Mouse (Mus musculus): ENCODE measurements around the gene Nt5c.
A peak's percentile ranks its signal among the peaks of the same experiment; 100 is the strongest.
"Not testable (repeated sequence)": the region's sequence is repeated elsewhere in the genome, so short reads cannot be mapped to it uniquely, and the experiment has no call there.

Nt5c gene

GRCm38 (mm10) chr11:115464851-115465250 is 26.8 kb downstream of the Nt5c start:
- DNase-seq (ENCODE audit: low read depth): peak; percentile 44

- DNase-seq (ENCODE audit: low read depth): peak; percentile 52
Measured at GRCm38 (mm10) chr11:115463397-115463796, 28.3 kb downstream of the Nt5c start.

DNA sequence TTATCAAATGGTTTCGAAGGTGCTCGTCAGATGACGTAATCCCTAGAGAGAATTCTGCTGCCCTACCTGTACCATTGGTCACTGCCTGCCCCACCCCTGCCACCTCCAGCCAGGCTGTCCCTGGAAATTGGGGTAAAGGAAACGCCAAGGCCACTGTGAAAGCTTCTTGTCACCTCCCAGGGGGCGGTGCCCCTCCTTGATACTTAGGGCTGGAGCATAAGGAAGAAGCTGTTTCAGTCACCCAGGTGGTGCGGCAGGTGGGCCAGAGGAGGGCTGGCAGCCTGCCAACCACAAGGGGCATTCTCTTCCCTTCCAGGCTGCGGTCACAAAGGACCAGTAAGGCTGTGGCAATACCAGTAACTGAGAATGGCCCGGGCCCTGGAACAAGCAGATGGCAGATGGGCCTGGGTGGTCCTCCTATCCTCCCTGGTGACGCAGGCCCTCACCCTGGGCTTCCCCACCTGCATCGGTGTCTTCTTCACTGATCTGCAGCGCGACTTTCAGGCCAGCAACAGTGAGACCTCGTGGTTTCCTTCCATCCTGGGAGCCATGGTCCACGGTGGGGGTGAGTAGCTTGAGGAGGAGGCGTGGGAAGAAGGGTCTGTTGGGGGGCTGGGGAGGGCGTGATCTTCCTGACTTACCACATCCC is 29.3 kb downstream of the Nt5c start, which contains the start of gene Slc16a5:
TSS of gene Slc16a5 (plus strand) at position 232 of the 649 bp plus-strand sequence.
- no peak for DNase-seq (ENCODE audit: low read depth)

GRCm38 (mm10) chr11:115461846-115462242 is 29.8 kb downstream of the Nt5c start:
- peak; percentile 37 for DNase-seq (ENCODE audit: low read depth)

DNA sequence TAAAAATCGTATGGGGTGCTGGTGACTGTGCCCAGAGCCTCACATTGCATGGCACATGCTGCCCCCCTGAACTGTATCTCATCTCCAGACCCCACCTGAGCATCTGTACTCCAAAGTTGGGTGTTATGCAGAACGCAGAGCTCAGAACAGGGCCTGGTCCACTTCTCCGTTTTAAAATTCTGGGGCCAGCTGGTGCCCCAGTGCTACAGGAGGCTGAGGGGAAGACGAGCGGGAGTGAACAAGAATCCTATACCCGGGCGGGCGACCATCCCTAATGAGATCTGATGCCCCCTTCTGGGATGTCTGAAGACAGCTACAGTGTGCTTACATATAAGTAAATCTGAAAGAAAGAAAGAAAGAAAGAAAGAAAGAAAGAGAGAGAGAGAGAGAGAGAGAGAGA is 30.7 kb downstream of the Nt5c start:
- DNase-seq (ENCODE audit: low read depth): no peak

- no peak for DNase-seq (ENCODE audit: low read depth)
Measured at GRCm38 (mm10) chr11:115457405-115457804, 34.3 kb downstream of the Nt5c start.

GRCm38 (mm10) chr11:115456182-115456581 is 35.5 kb downstream of the Nt5c start:
- DNase-seq (ENCODE audit: low read depth): no peak

DNA sequence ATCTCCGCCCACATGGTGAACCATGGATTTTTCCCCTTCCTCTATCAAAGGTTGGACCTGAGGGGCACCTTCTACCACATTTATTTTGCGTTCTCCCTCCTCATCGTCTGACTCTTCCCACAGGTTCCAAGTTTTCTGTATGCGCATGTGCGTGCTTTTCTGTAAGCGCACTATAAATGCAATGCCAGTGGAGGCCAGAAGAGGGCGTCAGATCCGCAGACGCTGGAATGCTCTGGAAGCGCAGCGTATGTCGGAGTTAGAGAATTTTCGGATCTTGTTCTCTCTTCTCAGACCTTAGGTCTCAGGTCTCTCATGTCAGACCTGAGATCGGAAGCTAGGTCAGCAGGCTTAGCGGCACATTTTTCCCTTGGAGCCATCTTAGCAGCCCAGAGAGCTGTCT is 36.0 kb downstream of the Nt5c start:
- DNase-seq (ENCODE audit: low read depth): no peak

DNA sequence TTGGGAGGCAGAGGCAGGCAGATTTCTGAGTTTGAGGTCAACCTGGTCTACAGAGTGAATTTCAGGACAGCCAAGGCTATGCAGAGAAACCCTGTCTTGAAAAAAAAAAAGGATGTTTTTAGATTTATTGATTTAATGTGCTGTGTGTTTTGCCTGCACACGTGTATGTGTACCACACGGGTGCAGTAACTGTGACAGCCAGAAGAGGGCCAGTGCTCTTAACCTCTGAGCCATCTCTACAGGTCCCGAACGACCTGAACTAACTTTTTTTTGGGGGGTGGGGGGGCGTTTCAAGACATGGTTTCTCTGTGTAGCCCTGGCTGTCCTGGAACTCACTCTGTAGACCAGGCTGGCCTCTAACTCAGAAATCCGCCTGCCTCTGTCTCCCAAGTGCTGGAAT is 36.8 kb downstream of the Nt5c start:
- DNase-seq (ENCODE audit: low read depth): not testable (repeated sequence)

GRCm38 (mm10) chr11:115453306-115453705 is 38.4 kb downstream of the Nt5c start:
- DNase-seq (ENCODE audit: low read depth): no peak

- no peak for DNase-seq (ENCODE audit: low read depth)
Measured at GRCm38 (mm10) chr11:115452281-115452860, 39.3 kb downstream of the Nt5c start.

GRCm38 (mm10) chr11:115451781-115452241 is 39.9 kb downstream of the Nt5c start:
- peak; percentile 83 for DNase-seq (ENCODE audit: low read depth)

DNA sequence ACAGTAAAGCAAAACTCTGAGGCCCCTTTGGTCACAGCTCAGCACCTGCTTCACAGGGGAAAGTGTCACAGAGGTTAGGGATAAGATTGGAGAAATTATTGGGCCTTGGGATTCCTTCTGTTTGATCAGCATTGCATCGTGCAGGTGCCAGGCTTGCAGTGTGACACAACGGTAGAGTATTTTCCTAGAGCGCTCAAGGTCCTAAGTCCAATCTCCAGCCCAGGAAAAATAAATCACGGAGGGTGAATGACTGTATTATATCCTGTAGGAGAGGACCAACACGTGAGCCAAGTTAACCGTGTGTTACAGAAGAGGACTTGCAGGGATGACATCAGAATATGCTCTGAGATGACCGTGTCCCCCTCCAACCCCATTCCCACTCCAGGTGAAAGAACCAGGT is 41.5 kb downstream of the Nt5c start:
- DNase-seq (ENCODE audit: low read depth): no peak

DNA sequence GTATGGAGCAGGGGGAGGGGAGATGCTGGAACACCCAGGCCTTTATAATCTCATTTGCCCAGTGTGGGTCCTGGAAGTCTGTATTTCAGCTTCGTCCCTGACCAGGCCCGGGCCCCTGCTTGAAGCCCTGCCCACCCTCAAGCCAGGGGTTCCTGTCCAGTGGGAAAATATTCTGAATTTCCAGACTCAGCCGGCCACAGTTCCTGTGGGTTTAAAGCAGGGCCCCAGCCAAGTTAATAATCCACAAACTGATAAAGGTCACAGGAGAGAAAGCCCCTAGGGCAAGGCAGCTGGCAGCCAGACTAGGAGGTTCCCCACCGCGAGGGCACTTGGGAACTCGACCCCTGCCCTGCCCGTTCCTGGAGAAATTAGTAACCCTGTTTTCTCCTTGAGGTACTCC is 42.7 kb downstream of the Nt5c start:
- DNase-seq (ENCODE audit: low read depth): no peak

- no peak for DNase-seq (ENCODE audit: low read depth)
Measured at GRCm38 (mm10) chr11:115448075-115448474, 43.6 kb downstream of the Nt5c start.

DNA sequence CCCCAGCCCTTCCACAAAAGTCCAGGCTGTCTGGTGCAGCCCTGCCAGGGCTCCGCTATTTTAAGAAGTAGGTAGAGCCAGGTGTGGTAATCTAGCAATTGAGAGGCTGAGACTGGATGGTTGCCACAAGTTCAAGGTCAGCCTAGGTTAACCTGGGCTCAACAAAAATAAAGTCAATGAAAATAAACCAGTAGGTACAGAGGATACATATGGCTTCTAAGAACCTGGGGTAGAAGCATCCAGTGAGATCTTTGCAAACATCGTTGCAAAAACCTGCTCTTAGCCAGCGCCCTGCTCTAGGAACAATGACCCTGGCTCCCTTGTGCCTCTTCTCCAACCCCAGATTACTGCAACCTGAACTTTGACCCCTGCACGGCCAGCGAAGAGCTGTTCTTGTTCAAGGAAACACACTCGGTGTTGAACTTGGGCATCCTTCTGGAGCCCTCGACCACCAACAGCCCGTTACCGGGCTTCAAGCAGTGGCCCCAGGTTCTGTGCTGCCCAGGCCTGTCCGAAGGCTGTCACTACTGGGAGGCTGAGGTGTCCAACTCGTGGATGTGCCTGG is 44.3 kb downstream of the Nt5c start:
- DNase-seq (ENCODE audit: low read depth): no peak

DNA sequence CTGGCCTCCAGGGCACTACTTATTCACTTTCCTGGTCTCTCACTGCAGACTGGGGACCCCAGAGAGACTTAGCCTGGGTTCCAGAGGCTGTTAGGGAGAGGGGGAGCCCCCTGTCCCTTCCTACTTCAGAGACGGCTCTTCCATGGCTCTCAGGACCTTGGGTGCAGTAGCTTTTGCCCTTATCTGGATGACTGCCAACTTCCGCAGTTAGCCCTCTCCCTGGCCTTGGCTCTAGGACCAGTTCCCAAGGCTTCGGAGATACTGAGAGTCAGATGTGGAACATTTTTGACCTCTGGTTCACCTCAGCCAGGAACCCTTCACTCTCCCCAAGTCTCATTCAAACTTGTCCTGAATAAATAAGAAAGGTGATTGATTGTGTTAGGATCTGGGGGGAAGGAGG is 44.8 kb downstream of the Nt5c start:
- no peak for DNase-seq (ENCODE audit: low read depth)

- no peak for DNase-seq (ENCODE audit: low read depth)
Measured at GRCm38 (mm10) chr11:115441417-115441816, 50.2 kb downstream of the Nt5c start.

Measured in induced T-regulatory cell, adult 2 months (primary cell).